Mouse (Mus musculus) mesoderm, embryonic 11.5 days (tissue): Measurements from ENCODE around the gene Olfr1449.
"Not testable (repeated sequence)": the region's sequence is repeated elsewhere in the genome, so short reads cannot be mapped to it uniquely, and the experiment has no call there.

Experiments used
- DNase-seq: peaks from one replicate; pipeline ENCODE4 v3.0.0-alpha.2; 2012; ENCODE audit warnings: low read depth, low spot score

Olfr1449 gene

GRCm38 (mm10) chr19:12930540-12930939, at the start of gene Olfr1449:
Gene Olfr1449, plus strand, starts transcription at chr19:12930840.
- no peak for DNase-seq

GRCm38 (mm10) chr19:12883555-12883954, 47.1 kb upstream of the Olfr1449 start, which contains the start of gene Olfr1445:
Gene Olfr1445, plus strand, starts transcription at chr19:12883855.
- no peak for DNase-seq

GRCm38 (mm10) chr19:12893424-12893823, 37.2 kb upstream of the Olfr1449 start, which contains the start of gene Olfr1446:
Gene Olfr1446, minus strand, starts transcription at chr19:12893524.
- no peak for DNase-seq

GRCm38 (mm10) chr19:12903643-12904042, 27.0 kb upstream of the Olfr1449 start, which contains the start of gene Olfr1447:
Gene Olfr1447, minus strand, starts transcription at chr19:12903743.
- DNase-seq, result no peak

- DNase-seq, result no peak
Measured at GRCm38 (mm10) chr19:12924319-12924718, 6.3 kb upstream of the Olfr1449 start, which contains the start of gene Olfr1448. Gene Olfr1448, minus strand, starts transcription at chr19:12924419.

GRCm38 (mm10) chr19:12949958-12950357, 19.3 kb downstream of the Olfr1449 start, which contains the start of gene Olfr1450:
Gene Olfr1450, plus strand, starts transcription at chr19:12950258.
- DNase-seq, result no peak

- not testable (repeated sequence) for DNase-seq
Measured at GRCm38 (mm10) chr19:12970082-12970481, 39.4 kb downstream of the Olfr1449 start.
